Mouse (Mus musculus) embryo, embryonic 10 days (tissue): ENCODE data around the gene Cxcl17.

Experiments used
- DNase-seq: peaks from one replicate; pipeline ENCODE4 v3.0.0-alpha.2; 2015; ENCODE audit warnings: low spot score

Gene Cxcl17

DNA sequence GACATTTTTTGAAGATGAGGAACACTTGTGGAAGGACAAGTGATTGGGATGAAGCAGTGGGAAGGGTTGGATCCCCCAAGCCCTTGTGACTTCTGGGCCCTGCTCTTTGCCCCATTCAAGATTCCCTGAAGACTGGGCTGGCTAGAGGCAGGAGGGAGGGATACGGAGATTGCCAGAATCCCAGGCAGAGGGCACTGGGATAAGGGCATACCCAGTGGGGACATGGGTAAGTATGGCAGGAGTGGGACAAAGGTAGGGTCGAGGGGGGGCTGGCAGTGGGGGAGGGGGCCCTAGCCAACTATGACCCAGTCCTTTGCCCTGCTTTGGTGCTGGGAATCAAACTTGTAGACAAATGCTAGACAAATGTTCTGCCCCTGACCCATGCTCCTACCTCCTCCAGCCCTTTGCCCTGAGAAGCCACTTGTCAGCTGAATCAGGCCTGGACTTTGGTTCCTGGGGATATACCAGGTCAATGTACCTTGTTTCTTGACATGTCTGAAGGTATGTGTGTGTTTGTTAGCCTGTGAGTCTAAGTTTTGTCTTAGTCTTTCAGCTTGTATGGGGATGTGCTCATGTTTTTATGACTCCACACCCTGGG, 20.7 kb downstream of the Cxcl17 start:
- no peak for DNase-seq

DNA sequence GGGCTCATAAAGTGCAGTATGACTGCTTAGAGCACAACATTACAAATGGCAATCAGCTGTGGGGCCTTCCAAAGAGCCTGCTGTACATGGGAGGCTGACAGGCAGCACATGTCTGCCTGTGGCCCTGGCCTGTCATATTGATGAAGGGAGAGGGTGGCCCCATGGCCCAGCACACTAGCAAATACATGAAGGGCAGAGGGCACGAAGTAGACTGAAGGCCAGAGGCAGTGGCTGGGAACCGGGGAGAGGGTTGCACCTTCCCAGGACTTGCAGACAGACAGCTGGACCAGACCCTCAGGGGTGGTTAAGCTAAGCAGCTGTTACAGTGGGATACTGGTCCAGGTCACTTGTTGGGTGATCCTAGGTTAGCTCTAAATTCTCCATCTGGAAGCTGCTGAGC, 21.7 kb downstream of the Cxcl17 start:
- DNase-seq, result no peak

DNA sequence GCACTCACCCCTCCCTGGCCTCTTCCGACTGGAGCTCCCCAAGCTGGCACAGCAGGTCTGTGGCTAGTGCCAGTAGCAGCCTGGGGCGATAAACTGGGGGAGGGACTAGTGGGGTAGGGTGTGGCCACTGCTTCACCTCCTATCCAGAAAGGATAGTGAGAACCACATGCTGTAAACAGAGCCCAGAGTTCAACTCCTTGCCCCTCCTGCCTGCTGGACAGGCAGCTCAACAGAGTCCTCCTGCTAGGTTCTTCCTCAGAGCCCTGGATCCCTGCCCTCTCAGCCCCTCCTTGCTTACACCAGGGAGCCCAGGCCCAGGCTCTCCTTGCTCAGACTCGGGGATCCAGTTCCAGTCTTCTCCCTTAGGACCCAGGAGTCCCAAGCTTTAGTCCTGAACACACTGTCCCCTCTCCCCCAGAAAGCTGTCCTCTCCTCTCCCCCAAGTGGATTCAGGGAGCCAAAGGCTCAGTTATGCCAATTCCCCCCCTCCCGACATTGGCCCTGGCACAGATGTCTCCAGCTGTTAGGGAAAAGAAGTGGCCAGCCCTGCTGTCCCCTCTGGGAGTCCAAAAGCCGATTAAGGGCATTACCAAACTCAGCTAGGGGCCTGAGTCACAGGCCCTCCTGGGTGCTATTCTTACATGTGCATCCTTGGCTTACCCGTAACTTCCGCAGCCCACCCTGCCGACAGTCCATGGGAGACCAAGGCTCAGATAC, 22.5 kb downstream of the Cxcl17 start:
- no peak for DNase-seq

DNA sequence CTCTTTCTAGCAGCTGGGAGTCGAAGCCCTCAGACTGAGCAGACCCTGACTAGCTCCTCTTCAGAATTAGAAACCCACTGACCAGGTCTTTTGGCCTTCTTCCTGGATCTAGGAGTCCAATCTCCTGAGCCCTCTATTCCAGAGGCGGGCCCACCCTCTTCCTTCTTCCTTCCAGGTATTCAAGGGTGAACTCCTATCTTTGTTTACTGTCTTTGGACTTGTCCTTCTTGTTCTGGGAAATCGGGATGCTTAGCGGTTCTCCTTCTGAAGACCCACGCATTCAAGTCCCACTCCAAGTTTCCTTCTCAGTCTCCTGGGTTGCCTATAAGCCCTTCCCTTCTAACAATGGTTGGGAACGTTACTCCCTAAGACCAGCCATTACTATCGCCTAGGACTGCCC, 23.8 kb downstream of the Cxcl17 start:
- DNase-seq, result no peak

DNA sequence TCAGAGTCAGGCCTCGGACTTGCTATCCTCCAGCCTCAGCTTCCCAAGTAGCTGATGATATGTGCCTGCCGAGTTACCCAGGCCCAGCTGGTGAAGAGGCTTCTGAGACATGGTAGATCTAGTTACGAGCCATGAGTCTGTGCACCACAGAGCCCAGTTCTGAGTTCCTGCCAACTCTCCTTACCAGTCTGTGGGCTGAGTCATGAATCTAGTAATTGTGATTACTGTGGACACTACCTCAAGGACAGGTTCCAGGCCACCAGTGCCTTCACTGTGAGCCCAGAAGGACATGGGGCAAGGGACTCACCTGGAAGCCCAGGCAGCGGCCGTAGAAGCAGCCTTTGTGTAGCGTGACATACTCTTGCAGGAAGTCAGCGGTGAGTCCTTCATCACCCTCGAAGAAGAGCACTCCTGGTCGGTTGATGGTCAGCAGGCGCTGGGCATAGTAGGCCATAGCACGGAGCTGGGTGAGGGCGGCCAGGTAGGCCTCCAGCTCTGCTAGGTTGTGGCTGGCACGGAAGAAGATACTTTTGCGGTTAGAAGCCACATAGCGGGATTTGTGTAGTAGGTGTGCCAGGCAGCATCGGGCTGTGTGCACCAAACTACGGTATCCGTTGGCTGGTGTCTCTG, 24.8 kb downstream of the Cxcl17 start:
- DNase-seq, result no peak

DNA sequence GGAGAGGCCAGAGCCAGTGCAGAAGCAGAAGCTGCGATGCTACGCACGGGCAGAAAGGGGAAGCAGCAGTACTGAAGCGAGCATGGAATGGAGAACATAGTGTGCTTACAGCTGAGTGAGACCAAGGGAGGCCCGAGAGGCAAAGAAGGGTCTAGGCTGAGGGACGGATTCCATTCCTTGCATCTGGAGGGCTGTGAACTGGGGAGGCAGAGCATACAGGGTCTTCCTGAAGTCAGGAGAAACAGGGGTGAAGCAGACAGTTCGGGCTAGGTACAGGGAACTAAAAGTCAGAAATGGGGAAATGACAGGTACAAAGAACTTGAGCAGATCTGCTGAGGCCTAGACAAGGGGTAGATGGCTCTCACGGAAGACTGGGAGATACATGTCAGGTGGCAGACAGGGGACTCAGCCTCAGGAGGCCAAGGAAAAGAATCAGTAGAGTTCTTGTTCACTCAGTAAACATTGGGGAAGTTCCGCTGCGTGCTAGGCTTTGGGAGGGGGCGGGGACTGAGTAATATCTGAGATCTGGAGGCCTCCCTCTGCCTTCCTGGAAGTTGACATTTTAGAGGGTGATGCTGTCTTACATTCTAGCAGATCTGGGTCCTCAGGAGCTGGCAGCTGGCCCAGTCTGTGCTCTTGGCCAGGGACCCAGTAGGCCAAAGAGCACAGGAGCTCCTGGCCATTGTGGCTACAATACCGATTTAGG, 26.7 kb downstream of the Cxcl17 start:
- DNase-seq, result no peak

DNA sequence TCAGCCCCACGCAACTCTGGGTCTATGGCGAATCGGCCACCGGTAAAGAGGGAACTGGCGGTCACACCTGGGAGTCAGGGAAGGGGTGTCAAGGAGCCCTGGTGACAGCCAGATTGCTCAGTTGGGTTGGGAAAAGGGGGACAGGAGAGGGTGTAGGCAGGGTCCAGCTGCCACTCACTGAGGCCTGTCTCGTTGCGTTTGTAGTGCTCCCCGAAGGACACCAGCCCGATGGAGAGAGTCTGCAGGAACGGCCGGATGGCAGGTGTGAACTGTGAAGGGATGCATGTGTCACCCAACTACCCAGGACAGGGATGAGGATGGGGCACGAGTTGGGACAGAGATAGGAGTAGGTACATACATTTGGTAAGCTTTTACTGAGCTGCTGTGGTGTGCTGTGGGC, 27.4 kb downstream of the Cxcl17 start:
- DNase-seq, result no peak

DNA sequence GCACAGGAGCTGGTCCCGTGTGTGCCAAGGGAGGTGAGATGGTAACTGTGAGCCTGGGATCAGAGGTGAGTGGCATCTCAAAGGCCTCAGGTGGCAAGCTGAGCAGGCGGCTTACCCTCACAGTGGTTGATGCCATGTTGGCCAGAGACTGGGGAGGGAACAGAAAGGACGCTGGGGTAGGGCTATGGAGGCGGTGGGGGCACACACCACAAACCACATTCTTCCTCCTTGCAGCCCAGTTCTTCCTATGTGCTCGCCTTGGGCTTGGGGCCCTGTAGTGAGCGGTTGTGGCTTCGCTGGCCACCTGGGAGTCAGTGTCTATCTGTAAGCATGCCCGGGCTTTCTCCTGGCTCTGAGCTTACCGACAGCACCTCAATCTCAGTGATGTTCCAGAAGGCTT, 27.9 kb downstream of the Cxcl17 start:
- no peak for DNase-seq

DNA sequence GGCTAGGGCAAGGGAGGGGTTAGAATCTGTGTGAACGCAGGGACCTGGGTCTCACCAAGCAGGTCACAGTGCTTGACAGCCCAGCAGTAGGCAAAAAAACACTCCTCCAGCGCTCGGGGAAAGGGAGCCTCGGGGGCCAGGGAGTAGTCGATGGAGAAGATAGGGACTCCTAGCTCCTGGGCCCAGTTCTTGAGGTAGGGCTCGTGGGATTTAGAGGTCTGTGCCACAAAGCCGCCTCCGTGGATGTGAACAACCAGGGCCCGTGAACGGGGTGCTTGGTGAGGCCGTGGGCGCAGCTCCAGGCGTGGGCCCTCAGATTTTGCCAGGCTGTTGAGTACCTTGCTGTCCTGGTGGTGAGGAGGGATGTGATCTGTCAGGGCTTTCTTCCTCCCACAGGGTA, 28.4 kb downstream of the Cxcl17 start:
- no peak for DNase-seq

DNA sequence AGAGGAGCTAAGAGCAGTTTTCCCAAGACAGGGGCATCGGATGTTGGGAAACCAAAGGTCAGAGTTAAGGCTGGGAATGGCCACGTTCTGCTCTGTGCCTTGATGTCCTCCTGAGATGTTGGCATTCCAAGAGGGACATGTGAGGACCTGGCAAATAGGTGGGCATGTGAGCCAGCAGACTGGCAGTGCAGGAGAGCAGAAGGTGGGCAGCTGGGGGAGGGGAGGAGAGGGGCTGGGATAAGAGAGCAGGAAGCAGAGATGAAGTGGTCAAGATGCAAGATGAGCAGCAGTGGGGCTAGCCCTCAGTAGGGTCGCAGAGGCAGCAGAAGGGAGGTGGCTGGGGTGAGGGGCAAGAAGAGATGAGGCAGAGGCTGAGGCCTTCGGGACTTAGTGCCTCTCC, 28.8 kb downstream of the Cxcl17 start:
- DNase-seq, result no peak

DNA sequence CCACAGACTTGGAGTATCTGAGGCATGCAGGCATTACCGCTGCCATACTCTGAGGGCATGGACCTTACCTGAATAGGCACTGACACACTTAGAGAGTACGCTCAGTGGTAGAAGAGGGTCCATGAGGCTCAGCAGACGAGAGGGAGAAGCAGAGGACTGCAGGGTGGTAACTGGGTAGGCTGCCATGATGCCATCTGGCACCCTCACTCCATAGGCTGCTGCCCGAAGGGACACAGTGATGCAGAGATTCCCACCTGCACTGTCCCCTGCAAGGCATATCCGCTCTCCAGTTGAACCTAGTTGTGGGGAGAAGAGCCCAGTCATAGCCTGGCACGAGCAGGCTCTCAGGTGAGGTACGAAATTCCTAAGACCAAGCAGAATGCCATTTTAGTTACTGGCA, 29.3 kb downstream of the Cxcl17 start:
- no peak for DNase-seq

DNA sequence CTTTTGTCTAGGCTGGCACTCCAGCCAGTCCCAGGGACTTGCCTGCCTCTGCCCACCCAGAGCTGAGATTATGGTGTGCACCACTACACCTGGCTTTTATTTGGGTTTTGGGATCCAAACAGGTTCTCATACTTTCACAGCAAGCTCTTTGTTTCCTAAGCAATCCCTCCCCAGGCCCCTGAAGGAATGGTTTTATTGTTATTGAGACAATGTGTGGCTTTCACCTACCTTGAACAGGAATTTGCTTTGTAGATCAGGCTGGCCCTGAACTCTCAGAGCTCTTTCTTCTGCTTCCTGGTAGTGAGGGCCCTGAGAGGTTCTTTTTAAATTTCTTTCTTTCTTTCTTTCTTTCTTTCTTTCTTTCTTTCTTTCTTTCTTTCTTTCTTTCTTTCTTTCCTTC, 30.1 kb downstream of the Cxcl17 start:
- no peak for DNase-seq

DNA sequence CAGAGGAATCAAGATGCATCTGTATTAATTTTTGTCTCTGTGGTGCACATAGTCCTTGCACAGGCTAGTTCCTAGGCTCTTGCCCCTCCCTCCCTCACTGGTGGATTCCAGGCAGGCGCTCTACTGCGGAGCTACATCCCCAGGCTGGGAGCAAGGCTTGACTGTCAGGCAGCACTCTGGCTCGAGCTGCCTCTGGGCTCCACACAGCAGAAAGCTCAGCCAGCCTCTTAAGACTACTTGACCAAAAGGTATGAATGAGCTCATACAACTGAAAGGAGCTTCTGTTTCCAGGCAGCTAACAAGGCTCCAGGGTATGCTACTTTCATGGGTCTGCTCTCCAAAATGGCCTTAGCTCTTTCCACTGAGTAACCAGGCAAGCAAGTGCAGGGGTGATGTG, 31.4 kb downstream of the Cxcl17 start:
- no peak for DNase-seq

DNA sequence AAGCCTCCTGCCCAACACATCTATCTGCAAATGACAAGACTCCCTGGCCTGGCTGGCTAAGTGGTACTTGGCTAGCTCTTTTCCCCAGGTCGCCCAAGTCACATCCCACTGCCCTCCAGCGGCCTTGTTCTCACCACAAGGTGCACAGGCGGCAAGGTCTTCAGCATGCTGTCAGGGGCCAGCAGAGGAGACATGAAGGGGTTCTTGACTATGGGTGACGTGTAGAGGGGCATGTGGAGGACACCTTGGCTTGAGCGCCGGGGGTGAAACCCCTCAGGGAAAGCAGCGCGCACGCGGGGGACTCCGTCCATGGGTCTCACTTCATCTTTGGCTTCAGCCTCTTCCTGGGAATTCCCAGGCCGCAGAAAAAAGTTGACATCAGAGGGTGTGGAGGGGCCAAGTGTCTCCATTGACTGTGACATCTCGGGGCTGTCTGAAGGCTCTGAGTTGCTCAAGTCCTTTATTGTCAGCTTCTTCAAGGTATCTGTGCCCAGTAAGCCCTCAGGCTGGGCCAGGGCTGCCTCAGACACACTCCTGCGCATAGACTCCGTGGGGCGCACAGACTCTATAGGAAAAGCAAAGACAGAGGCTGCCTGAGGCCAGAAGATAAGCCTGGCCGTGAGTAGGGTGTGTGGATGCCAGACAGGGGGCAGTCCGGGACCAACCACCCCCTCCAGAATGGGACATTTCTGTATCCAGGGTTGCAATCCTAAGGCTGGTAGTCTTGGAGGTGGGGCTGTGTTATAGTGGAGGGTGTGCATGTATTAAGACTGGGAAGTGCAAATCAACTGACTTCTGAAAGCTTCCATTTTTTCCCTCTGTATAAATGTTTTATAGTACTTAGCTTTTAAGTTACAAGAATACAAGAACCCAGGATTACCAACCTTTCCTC, 32.0 kb downstream of the Cxcl17 start:
- DNase-seq, result no peak

DNA sequence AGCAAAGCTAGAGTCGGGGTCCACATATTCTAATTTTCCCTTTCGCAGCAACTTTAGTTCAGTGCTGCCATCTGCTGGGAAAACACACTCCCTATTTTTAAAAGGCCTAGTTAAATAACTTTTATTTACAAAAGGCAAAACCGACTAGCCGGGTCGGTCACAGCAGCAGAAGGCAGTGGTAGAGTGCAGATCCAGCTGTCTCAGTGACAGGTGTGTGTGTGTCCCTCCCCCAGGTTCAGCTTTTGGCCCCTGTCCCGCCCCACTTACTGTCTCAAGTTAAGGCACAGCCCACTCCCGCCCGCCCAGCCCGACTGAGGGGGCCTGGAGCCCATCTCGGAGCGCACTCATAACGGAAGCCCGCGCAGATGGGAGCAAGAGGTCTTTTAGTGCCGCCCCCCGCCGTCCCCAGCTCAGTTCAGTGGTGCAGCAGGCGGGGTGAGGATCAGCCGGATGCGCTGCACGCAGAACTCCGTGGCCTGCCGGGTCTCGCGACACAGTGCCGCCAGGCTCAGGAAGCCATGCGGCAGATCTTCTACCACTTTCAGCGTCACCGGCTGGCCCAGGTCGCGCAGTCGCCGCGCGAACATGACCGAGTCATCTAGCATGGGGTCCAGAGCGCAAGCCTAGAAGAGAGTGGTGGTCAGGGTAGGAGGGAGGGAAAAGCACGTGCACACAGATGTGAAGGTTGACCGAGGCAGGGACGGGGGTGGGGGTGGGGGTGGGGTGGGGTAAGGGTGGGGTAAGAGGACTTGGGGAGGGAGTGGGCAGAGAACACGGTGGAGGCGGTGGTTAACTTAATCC, 32.9 kb downstream of the Cxcl17 start:
- DNase-seq, result peak; percentile 78

DNA sequence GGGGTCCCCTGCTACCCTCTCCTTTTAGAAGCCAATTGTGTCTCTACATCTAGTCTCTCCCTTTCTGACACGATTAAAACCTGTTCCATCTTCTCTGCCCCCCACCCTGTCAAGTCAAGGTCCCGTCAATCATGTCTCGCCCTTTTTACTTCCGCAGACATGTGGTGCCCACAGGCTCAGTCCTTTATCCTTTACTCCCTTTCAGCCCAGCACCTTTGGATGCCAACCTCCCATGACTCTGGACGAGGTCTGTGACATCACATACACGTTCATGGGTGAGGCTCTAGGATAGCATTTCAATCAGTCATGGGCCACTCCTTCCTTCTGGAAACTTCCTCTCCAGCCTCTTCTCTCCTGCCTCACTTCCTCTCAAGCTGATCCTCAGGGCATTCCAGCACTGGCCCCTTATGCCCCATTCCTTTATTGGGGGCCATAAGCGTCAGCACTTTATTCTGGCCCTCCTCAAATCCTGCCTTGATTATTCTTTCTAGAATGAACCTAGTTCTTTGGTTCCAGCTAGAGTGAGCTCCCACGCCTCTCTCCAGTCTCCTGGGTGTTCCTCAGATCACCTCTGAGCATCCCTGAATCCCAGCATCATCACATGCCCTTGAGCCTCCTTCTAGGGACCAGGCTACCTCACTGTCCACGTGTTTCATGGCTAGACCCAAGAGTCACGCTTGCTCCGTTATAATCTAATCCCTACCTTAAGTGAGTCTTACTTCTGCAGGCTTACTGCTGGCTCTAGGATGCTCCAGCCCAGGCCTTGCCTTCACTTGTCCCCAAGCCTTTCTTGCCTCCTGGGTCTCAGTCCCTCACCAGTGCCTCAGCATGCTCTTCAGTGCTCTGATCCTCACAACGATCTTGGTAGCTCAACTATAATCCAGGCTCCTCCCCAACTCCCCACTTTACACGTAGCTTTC, 34.2 kb downstream of the Cxcl17 start:
- DNase-seq, result no peak

DNA sequence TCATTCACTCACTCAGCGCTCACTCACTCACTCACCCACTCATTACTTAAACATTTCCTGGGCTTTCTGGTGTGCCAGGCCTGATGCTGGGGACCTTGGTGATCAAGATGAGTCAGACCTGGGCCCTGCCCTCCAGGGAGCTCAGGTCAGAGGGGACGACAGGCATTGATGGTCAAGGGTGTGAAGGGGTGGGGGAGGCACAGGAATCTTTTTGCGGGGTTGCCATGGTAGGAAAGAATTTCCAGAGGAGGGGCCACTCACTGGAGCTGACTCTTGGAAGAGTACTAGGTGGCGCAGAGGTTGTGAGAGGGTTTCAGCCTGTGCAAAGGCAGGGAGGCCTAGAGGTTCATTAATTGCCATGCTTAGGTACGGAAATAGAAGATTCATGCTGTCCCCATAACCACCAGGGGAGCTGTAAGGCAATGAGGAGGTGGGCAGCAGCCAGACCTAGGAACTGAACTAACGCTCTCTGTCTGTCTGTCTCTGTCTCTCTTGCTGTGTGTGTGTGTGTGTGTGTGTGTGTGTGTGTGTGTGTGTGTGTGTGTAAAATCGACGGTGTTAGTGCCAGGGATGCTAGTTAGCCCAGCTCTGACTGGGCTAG, 35.5 kb downstream of the Cxcl17 start:
- no peak for DNase-seq

DNA sequence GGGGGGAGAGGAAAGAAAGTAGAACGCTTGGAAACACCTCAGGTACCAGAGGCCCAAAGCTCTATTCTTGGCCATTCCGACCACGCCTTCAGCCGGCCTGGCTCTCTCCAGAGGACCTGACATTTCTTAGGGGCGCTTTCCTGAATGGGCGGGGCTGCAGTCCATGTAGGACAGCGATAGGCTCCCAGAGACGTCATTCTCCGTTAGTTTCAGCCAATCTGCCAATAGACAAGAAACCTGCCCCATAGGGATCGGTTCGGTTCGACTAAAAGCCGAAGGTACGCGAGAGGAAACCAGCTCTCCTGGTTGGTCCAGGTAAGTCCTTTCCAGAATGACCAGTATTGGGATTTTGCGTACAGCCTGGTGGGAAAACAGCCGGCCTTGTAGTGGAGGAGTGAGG, 36.1 kb downstream of the Cxcl17 start:
- DNase-seq, result peak; percentile 86

DNA sequence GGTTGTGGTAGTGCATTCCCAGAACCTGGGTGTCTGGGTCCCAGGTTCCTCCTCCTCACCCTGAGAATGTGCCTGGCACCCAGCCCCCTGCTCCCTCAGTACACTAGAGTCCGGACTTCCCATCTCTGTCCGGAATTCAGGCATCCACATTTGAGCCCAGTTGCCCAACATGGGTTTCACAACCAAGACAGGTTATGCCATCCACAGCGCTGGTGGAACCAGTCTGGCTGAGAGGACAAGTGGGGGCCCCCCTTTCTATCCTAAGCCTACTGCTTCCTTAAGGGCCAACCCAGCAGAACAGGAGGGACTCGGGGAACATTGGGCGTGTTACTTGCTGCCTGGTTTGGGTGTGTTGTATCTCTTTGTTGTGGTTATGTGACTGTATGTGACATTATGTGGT, 40.2 kb downstream of the Cxcl17 start:
- DNase-seq, result no peak
